Mouse (Mus musculus) CD4-positive, CD25-positive, alpha-beta regulatory T cell (primary cell): ENCODE results near the gene Bglap2. TPM values are rescaled to one million over a fixed set of nuclear protein-coding genes. Genes with fewer than 3 reads are reported as not detected.

Source experiments
- polyA plus RNA-seq: library from polyadenylated mRNA; unstranded; fragments of 100-300 nt; shearing (Covaris generic); gene quantifications from one replicate; pipeline ENCODE4 v1.2.1, GENCODE M21; 2017

Gene Bglap2
- not detected for polyA plus RNA-seq

DNA sequence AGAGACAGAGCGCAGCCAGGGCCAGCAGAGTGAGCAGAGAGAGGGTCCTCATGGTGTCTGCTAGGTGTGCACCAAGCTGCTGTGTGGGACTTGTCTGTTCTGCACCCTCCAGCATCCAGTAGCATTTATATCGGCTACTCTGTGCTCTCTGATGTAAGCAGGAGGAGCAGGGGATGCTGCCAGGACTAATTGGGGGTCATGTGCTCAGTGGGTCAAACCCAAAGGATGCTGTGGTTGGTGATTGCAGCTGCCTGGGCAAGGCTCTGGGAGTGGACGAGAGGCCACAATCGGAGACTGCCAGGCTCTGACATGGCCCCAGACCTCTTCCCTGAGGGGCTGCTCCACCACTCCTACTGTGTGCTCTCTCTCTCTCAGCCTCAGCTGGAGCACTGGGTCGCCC is at the start of gene Bglap2:
Gene Bglap2 (minus strand): TSS at position 101 of the 400 bp plus-strand sequence.

DNA sequence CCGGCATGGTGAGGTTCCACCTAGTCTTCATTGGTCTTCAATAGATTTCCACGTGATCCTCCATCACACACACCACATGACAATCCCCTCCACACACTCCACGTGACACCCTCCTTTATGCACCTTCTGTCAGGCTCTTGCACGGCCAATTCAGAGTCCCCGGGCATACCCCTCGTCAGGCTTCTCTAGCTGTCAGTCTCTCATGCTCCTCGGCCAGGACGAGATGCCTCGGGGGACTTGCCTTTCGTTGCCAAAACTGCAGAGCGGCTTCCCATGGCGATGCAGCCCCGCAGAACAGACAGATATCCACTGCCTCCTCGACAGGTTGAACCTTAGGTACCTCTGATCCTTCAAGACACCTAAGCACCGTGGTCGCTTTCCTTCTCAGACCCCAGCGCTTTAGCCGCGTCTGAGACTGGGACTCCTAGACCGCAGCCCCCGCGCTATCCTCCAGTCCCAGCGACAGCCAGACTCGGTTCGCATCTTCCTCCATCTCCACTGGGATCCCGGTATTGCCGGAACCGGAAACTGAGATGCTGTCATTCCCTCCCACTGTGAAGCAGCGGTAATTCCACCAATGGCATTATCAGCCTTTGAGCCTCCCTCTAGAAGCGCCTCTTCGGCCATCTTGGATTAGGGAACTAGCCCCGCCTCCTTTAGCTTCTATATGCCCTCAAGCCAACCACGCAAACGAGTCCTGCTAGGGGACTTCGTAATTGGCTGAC is 46.3 kb upstream of the Bglap2 start, which contains the start of gene Slc25a44:
Gene Slc25a44 (minus strand): TSS at position 535 of the 725 bp plus-strand sequence.

DNA sequence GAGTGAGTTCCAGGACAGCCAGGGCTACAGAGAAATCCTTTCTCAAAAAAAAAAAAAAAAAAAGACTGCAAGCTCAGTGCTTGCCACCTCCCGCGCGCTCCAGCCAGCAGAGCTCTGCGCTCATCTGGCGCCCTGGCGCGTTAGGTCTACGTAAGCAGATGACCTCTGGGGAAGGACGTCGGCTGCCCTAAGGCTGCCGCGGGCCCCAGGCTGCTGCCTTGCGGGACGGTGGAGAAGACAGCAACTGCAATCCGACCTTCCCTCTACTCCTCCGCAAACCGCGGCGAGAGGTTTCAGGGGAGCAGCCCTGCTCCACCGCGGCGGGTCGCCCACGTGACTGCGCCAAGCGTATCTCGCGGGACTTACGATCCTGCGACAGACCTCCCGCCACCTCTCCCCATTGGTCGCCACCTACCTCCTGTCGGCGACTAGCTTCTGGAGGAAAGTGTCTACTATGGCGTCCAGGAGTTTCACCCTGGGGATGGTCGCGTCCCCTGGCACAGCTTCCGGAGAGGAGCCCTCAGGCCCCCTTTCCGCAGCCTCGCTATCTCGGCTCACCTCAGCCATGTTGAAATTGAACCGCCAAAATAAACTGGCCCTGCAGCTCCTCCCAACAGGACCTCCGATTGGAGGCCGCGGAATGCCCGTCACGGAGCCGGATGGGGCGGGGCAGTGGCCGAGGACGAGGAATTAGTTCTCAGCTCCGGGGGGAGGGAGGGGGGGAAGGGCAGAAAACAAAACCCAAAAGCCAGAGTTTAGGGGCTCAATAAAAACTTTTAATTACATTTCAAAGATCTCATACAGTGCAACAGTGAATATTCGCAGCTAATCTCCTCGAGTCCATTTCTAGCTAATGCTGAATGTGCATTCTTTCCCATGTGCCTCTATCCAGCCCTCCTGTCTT is 31.5 kb upstream of the Bglap2 start, which contains the start of gene Pmf1:
Gene Pmf1 (minus strand): TSS at position 591 of the 904 bp plus-strand sequence.

DNA sequence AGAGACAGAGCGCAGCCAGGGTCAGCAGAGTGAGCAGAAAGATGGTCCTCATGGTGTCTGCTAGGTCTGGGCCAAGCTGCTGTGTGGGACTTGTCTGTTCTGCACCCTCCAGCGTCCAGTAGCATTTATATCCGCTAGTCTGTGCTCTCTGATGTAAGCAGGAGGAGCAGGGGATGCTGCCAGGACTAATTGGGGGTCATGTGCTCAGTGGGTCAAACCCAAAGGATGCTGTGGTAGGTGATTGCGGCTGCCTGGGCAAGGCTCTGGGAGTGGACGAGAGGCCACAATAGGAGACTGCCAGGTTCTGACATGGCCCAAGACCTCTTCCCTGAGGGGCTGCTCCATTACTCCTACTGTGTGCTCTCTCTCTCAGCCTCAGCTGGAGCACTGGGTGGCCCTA is 5.9 kb upstream of the Bglap2 start, which contains the start of gene Bglap:
Gene Bglap (minus strand): TSS at position 101 of the 400 bp plus-strand sequence.

DNA sequence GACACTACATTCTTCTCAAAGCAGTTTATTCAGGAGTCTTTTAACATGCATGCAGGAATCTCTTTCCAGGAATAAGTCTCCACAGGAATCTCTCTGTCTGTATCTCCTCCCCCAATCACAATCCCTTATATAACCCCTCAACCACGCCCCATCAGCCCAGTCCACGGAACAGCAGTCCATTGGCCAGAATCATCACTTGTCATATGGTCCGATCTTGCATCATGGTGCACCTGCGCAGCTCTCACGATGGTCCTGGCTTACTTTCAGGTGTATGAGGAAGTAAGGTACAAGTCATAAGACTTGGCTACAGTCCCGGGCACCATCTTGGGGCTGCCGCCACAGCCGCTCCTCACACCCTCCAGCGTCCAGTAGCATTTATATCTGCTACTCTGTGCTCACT is 5.9 kb downstream of the Bglap2 start, which contains the start of gene Bglap3:
Gene Bglap3 (minus strand): TSS at position 101 of the 400 bp plus-strand sequence.

DNA sequence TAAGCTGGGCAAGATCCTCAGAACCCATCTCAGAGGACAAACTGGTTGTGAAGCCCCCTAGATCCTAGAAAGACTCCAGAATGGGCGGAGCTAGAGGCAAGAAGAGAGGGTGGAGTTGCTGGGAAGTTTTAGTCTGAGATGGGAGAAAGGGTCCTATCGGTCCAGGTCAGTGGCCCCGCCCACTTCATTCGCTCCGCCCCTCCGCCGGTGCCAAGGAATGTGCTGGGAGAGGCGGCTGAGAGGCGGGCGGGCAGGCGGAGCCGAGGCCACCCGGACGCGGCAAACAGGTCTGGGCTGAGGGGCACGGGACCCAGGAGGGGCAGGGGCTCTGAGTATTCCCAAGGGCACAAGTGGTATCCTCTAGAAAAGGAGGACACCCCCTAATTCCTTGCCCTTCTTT is 14.2 kb downstream of the Bglap2 start, which contains the start of gene Paqr6:
Gene Paqr6 (plus strand): TSS at position 248 of the 400 bp plus-strand sequence.

DNA sequence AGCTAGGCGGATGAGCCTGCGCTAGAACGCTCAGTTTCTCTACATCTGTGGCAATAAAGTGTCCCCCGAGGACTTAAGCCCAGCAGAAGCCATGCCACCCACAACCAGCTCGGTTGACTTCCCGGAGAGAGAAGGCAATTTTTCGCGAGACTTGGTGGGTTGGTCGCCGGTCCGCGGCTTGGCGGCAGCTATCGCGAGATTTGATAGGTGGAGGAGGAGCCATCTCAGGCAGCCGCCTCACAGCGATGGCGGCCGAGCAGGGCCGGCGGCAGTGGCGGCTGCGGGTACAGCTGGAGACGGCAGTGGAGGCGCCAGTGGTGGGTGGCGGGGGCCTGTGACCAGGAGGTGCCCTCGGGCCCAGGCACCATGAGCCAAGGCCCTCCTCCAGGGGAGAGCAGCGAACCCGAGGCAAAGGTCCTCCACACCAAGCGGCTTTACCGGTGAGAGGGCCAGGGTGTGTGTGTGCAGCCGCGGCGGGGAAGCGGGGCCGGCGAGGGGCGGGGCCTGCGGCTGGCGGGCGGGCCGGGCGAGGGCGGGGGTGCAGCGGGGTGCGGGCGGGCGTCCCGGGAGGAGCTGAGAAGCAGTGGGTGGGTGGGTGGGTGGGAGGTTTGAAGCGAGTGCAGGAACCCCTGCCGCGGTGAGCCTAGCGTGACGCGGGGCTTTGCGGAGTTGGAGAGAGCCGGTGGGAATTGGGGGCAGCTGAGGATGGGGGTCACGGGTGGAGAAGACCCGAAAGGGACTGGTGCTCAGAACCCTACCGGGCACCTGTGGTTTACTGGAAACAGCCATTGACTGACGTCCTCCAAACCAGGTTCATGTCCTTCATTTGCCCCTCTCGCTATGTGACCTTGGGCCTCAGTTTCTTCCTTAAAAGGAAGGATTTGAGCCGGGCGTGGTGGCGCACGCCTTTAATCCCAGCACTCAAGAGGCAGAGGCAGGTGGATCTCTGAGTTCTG is 42.2 kb downstream of the Bglap2 start, which contains the start of the genes Tmem79 and Smg5:
Gene Tmem79 (minus strand): TSS at position 91 of the 956 bp plus-strand sequence.
Gene Smg5 (plus strand): TSS at position 203 of the 956 bp plus-strand sequence.

Other genes with a start within 250 kb of the Bglap2 start
- 112 TPM for gene Mef2d, start 236.3 kb downstream of the Bglap2 start, polyA plus RNA-seq
- gene Rhbg, start 124.0 kb downstream of the Bglap2 start, polyA plus RNA-seq: not detected
- gene Gm38392, start 91.5 kb downstream of the Bglap2 start, polyA plus RNA-seq: not detected
- 8.1 TPM for gene Tsacc, start 81.7 kb downstream of the Bglap2 start, polyA plus RNA-seq
- 339 TPM for gene Cct3, start 81.6 kb downstream of the Bglap2 start, polyA plus RNA-seq
- gene Glmp, start 53.7 kb downstream of the Bglap2 start, polyA plus RNA-seq: 338 TPM
- gene Tmem79, start 42.6 kb downstream of the Bglap2 start, polyA plus RNA-seq: 1.1 TPM
- 59.8 TPM for gene Smg5, start 42.4 kb downstream of the Bglap2 start, polyA plus RNA-seq
- gene Paqr6, start 14.1 kb downstream of the Bglap2 start, polyA plus RNA-seq: not detected
- gene Bglap3, start 6.0 kb downstream of the Bglap2 start, polyA plus RNA-seq: 0.25 TPM
- not detected for gene Bglap, start 5.8 kb upstream of the Bglap2 start, polyA plus RNA-seq
- gene Pmf1, start 31.6 kb upstream of the Bglap2 start, polyA plus RNA-seq: 35.4 TPM
- gene Slc25a44, start 46.4 kb upstream of the Bglap2 start, polyA plus RNA-seq: 16.6 TPM
- gene Sema4a, start 82.5 kb upstream of the Bglap2 start, polyA plus RNA-seq: 67.7 TPM
- gene Lmna, start 131.3 kb upstream of the Bglap2 start, polyA plus RNA-seq: 9.6 TPM
- 0.38 TPM for gene Mex3a, start 153.7 kb upstream of the Bglap2 start, polyA plus RNA-seq
- gene Rab25, start 169.6 kb upstream of the Bglap2 start, polyA plus RNA-seq: not detected
- 183 TPM for gene Lamtor2, start 174.4 kb upstream of the Bglap2 start, polyA plus RNA-seq
- 66.9 TPM for gene Ubqln4, start 175.1 kb upstream of the Bglap2 start, polyA plus RNA-seq
- gene Ssr2, start 197.2 kb upstream of the Bglap2 start, polyA plus RNA-seq: 126 TPM
- 126 TPM for gene Arhgef2, start 227.3 kb upstream of the Bglap2 start, polyA plus RNA-seq